Mouse (Mus musculus) lung, postnatal 0 days (tissue): Measurements from ENCODE around the gene Crygn.

Source experiments
- CTCF ChIP-seq: IDR thresholded peaks from 2 replicates; pipeline ENCODE4 v1.5.1; 2016; ENCODE audit warnings: antibody characterized with exemption, mild to moderate bottlenecking
- EP300 ChIP-seq: IDR thresholded peaks from 2 replicates; pipeline ENCODE4 v1.6.1; 2016; ENCODE audit warnings: antibody characterized with exemption, mild to moderate bottlenecking, control low read depth

DNA sequence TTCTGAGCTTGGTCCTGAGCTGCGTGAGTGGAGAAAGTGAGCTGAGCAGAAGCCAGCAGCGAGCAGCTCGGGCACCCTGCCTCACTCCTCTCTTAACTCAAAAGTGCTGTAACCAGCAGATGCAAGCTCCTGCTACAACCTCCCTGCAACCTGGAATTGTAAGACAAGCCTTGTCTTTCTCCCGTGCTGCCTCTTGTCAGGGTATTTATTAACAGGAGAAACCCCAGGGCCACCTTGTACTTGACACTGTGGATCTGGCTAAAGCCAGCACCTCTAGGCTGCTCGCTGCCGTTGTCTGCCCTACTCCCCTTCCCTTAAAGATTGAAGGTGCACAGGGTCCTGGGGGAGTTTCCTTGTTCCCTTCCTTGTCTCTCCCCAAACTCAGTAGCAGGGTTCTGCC is 43.8 kb downstream of the Crygn start:
- TF ChIP-seq EP300 (no peak), CTCF (no peak)
